Mouse (Mus musculus) bone marrow macrophage, adult 2 months (primary cell): ENCODE data around the gene Gm45713.

Experiments used
- CTCF ChIP-seq: IDR thresholded peaks from 2 replicates; pipeline ENCODE4 v1.5.1; 2012; ENCODE audit warnings: low read depth, mild to moderate bottlenecking, low read length, moderate library complexity
- POLR2A ChIP-seq: IDR thresholded peaks from 2 replicates; pipeline ENCODE4 v1.6.1; 2012; ENCODE audit warnings: mild to moderate bottlenecking, low read depth, low read length, borderline replicate concordance

DNA sequence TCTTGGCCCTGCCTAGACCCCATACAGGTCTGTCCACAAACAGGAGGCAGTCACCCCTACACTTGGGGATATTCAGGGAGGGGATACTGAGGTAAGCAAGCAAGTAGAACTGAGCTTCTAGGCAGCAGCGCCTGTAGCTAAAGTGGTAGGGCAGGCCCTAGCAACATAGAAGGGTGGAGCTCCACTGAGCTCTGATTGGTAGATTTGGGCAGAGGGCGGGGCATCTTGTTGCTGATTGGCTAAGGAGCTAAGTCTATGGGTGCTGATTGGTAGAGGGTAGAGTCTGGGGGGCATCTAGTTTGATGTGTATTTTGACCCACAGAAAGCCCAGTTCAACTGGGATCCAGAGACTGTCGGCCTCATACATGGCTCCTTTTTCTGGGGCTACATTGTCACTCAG, 33.5 kb upstream of the Gm45713 start:
- TF ChIP-seq CTCF (no peak), POLR2A (no peak)
